Mouse (Mus musculus) kidney, adult 2 months (tissue): Measurements from ENCODE around the gene Tcam1.

Source experiments
- CTCF ChIP-seq: fragments of 200-500 bp; conservative IDR thresholded peaks from 2 replicates; pipeline ENCODE4 v1.5.1; 2011; ENCODE audit warnings: low read depth, mild to moderate bottlenecking, control low read depth, low read length, moderate library complexity, mixed read lengths; ENCODE audit not compliant: insufficient read depth, insufficient read length
- POLR2A ChIP-seq: fragments of 200-500 bp; IDR thresholded peaks from one replicate; pipeline ENCODE4 v1.6.1; 2011; ENCODE audit warnings: low read depth, low read length, control low read depth

- TF ChIP-seq CTCF: no peak
- no peak for TF ChIP-seq POLR2A
Measured at GRCm38 (mm10) chr11:106263963-106264362, 12.5 kb upstream of the Tcam1 start.
